Mouse (Mus musculus): ENCODE results near the gene Aldh1a7.
"Not testable (repeated sequence)": the region's sequence is repeated elsewhere in the genome, so short reads cannot be mapped to it uniquely, and the experiment has no call there.

The Aldh1a7 gene

GRCm38 (mm10) chr19:20727381-20727780 is at the start of gene Aldh1a7:
Aldh1a7 (minus strand) TSS chr19:20727562.
- peak; percentile 31 for DNase-seq

- no peak for DNase-seq
Measured at GRCm38 (mm10) chr19:20775681-20776080, 48.3 kb upstream of the Aldh1a7 start.

GRCm38 (mm10) chr19:20773941-20774340 is 46.6 kb upstream of the Aldh1a7 start:
- DNase-seq: no peak

- DNase-seq: peak; percentile 37
Measured at GRCm38 (mm10) chr19:20764214-20764613, 36.9 kb upstream of the Aldh1a7 start.

- no peak for DNase-seq
Measured at GRCm38 (mm10) chr19:20761675-20762426, 34.5 kb upstream of the Aldh1a7 start.

GRCm38 (mm10) chr19:20761119-20761518 is 33.8 kb upstream of the Aldh1a7 start:
- DNase-seq: no peak

GRCm38 (mm10) chr19:20744630-20745029 is 17.3 kb upstream of the Aldh1a7 start:
- DNase-seq: no peak

- DNase-seq: no peak
Measured at GRCm38 (mm10) chr19:20728278-20728677, 916 bp upstream of the Aldh1a7 start.

- peak; percentile 8 for DNase-seq
Measured at GRCm38 (mm10) chr19:20722913-20723312, 4.4 kb downstream of the Aldh1a7 start.

- DNase-seq: no peak
Measured at GRCm38 (mm10) chr19:20720298-20720697, 7.1 kb downstream of the Aldh1a7 start.

- no peak for DNase-seq
Measured at GRCm38 (mm10) chr19:20715617-20716016, 11.7 kb downstream of the Aldh1a7 start.

GRCm38 (mm10) chr19:20715093-20715492 is 12.3 kb downstream of the Aldh1a7 start:
- DNase-seq: no peak

GRCm38 (mm10) chr19:20714543-20714942 is 12.8 kb downstream of the Aldh1a7 start:
- DNase-seq: no peak

- no peak for DNase-seq
Measured at GRCm38 (mm10) chr19:20707159-20707558, 20.2 kb downstream of the Aldh1a7 start.

GRCm38 (mm10) chr19:20706747-20707146 is 20.6 kb downstream of the Aldh1a7 start:
- no peak for DNase-seq

GRCm38 (mm10) chr19:20702074-20702473 is 25.3 kb downstream of the Aldh1a7 start:
- DNase-seq: no peak

- DNase-seq: no peak
Measured at GRCm38 (mm10) chr19:20677697-20678355, 49.5 kb downstream of the Aldh1a7 start.

GRCm38 (mm10) chr19:20654141-20654873 is 73.1 kb downstream of the Aldh1a7 start:
- DNase-seq: no peak

GRCm38 (mm10) chr19:20653082-20653676 is 74.2 kb downstream of the Aldh1a7 start:
- DNase-seq: no peak

GRCm38 (mm10) chr19:20650008-20650407 is 77.4 kb downstream of the Aldh1a7 start:
- DNase-seq: no peak

- DNase-seq: not testable (repeated sequence)
Measured at GRCm38 (mm10) chr19:20647496-20647895, 79.9 kb downstream of the Aldh1a7 start.

- DNase-seq: no peak
Measured at GRCm38 (mm10) chr19:20644346-20644745, 83.0 kb downstream of the Aldh1a7 start.

Measured in lung, postnatal 14 days (tissue).